Mouse (Mus musculus) bone marrow macrophage, adult 2 months (primary cell): ENCODE data around the gene Galm. TPM values are rescaled to one million over a fixed set of nuclear protein-coding genes. Genes with fewer than 3 reads are reported as not detected.

ENCODE experiments used
- H3K27ac ChIP-seq: 2 replicates; pipeline ENCODE4 v1.5.1; 2012; ENCODE audit warnings: low read depth, low read length; ENCODE audit not compliant: insufficient read depth
- H3K4me1 ChIP-seq: 2 replicates; pipeline ENCODE4 v1.6.1; 2012; ENCODE audit warnings: low read length; ENCODE audit not compliant: control insufficient read depth, insufficient read depth
- H3K4me3 ChIP-seq: 2 replicates; pipeline ENCODE4 v1.5.1; 2012; ENCODE audit warnings: mild to moderate bottlenecking, low read length, moderate library complexity; ENCODE audit not compliant: insufficient read depth
- CTCF ChIP-seq: IDR thresholded peaks from 2 replicates; pipeline ENCODE4 v1.5.1; 2012; ENCODE audit warnings: low read depth, mild to moderate bottlenecking, low read length, moderate library complexity
- POLR2A ChIP-seq: IDR thresholded peaks from 2 replicates; pipeline ENCODE4 v1.6.1; 2012; ENCODE audit warnings: mild to moderate bottlenecking, low read depth, low read length, borderline replicate concordance
- polyA plus RNA-seq: library from polyadenylated mRNA; stranded (reverse); fragments of >200 nt; gene quantifications from 2 replicates; pipeline ENCODE4 v1.2.4, GENCODE M21; 2012; ENCODE audit not compliant: missing spikeins, insufficient read depth, insufficient read length

Galm gene
- polyA plus RNA-seq, 1 experiment, result 18.2 TPM

DNA sequence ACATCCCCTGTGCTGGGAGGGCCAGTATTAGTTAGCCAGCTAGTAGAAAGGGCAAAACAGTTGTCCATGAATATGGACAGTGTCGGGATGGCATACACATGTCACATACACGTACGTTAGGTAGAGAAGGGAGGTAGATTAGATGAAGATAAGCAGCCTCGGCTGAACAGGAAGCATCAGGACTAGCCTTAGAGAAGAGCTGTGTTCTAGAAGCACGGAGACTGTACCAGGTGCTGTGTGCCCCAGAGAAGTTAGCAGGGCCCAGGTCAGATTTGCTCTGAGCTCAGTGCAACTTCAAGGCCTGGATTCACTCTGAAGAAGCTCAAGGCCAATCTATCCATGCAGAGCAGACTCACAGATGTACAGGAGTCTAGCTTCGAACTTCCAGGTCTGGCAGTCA lies 30.2 kb downstream of the Galm start:
- no peak overlapping the region for H3K27ac ChIP-seq
- no peak for TF ChIP-seq POLR2A
- no peak for TF ChIP-seq CTCF
- peaks cover 3% of the 10 kb centered on the region; the same call in 1 of the 2 replicates for H3K4me1 ChIP-seq
- H3K4me3 ChIP-seq, result no peak overlapping the region

DNA sequence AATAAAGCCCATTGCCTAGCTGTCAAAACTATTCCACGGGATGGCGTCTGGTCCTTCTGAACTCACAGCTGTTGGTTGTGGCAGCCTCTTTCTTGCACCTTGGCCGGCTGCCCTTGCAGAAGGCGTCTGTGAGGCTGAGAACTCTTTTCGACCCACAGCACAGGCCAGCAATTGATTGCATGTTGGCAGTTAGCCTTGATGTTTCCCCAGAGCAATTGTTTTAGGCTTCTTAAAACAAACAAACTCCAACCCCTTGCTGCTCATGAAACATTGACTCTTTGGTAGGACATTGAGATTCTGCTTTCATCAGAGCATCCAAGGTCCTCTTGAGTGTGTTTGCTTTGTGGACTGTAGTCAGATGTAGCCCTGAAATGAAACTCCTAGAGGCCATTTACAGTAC lies 33.2 kb downstream of the Galm start:
- no peak for TF ChIP-seq CTCF
- no peak for TF ChIP-seq POLR2A
- H3K4me1 ChIP-seq, result no peaks in the 10 kb centered on the region
- H3K4me3 ChIP-seq, result no peak overlapping the region
- no peak overlapping the region for H3K27ac ChIP-seq

- H3K4me1 ChIP-seq, result no peaks in the 10 kb centered on the region
- no peak overlapping the region for H3K27ac ChIP-seq
- no peak for TF ChIP-seq CTCF
- no peak for TF ChIP-seq POLR2A
- H3K4me3 ChIP-seq, result no peak overlapping the region
Measured at GRCm38 (mm10) chr17:80163991-80164390, 36.7 kb downstream of the Galm start.

DNA sequence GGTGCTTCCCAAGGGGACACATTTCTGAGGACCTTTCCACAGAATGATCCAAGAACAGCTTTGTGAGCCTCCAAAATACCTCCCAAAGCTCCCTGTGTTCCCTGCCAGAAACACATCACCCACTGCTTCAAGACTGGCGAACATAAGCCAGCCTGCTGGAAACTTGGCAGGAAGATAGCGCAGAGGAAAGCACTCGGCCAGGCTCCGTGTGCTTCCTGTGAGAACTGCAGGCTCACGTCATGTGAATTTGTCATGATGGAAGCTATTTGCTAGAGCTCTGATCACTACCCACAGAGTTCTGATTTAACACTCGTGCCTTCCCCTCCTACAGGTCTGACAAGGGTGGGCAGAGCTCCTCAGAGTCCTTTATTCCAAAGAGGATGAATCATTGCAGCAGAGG lies 38.5 kb downstream of the Galm start:
- no peak overlapping the region for H3K4me3 ChIP-seq
- TF ChIP-seq POLR2A, result no peak
- no peak for TF ChIP-seq CTCF
- no peaks in the 10 kb centered on the region for H3K4me1 ChIP-seq
- no peak overlapping the region for H3K27ac ChIP-seq

GRCm38 (mm10) chr17:80166346-80166745 lies 39.1 kb downstream of the Galm start:
- TF ChIP-seq POLR2A, result no peak
- TF ChIP-seq CTCF, result no peak
- Histone ChIP-seq H3K4me1 (no peaks in the 10 kb centered on the region), H3K4me3 (no peak overlapping the region), H3K27ac (no peak overlapping the region)

- H3K27ac ChIP-seq, result no peak overlapping the region
Measured at GRCm38 (mm10) chr17:80167436-80167835, 40.2 kb downstream of the Galm start.

GRCm38 (mm10) chr17:80167851-80168251 lies 40.6 kb downstream of the Galm start:
- TF ChIP-seq POLR2A, result no peak
- no peak for TF ChIP-seq CTCF
- no peak overlapping the region for H3K27ac ChIP-seq

More at GRCm38 (mm10) chr17:80167436-80167835, 40.2 kb downstream of the Galm start:
- TF ChIP-seq POLR2A (no peak), CTCF (no peak)
- no peak overlapping the region for H3K4me3 ChIP-seq
- peaks cover 5% of the 10 kb centered on the region for H3K4me1 ChIP-seq

GRCm38 (mm10) chr17:80168425-80169182 lies 41.3 kb downstream of the Galm start:
- Histone ChIP-seq H3K27ac (no peak overlapping the region), H3K4me3 (no peak overlapping the region), H3K4me1 (peaks cover 13% of the 10 kb centered on the region)
- TF ChIP-seq CTCF, result no peak
- no peak for TF ChIP-seq POLR2A

More at GRCm38 (mm10) chr17:80167851-80168251, 40.6 kb downstream of the Galm start:
- no peak overlapping the region for H3K4me3 ChIP-seq
- H3K4me1 ChIP-seq, result peaks cover 7% of the 10 kb centered on the region

DNA sequence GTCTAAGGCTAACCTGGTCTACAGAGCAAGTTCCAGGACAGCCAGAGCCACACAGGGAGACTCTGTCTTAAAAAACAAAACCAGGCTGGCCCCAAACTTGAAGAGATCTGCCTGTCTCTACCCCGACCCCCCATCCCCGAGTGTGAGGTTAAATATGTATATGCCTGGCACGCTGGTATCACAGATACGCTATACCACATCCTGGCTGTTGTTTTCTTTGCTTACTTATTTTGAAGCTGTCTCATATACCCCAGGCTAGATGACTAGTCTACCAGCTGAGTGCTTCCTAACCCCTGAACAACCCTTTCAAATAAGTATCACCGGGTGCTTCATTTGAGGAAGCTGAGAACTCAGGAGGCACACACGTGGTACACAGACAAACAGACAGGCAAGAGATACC lies 42.5 kb downstream of the Galm start:
- TF ChIP-seq POLR2A (no peak), CTCF (no peak)
- H3K4me3 ChIP-seq, result no peak overlapping the region
- peaks cover 20% of the 10 kb centered on the region for H3K4me1 ChIP-seq
- no peak overlapping the region for H3K27ac ChIP-seq

DNA sequence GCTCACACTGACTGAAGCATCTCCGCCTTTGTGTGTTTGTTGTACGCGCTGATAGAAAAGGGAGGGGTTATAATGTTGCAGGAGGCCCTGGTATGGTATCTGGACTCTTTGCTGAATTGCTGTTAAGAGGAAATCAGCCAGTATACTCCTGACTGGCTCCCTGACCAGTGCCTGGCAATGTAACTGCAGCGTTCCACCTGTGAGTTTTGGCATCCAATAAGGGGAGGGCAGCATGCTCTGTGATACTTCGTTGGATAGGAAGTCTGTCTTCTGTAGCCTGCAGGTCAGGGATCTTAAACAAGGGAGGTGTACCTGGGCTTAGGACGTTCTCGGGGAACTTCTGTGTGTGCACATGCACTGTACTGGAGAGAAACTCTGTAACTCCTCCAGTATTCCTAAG lies 43.7 kb downstream of the Galm start:
- no peak overlapping the region for H3K4me3 ChIP-seq
- no peak overlapping the region for H3K27ac ChIP-seq
- H3K4me1 ChIP-seq, result peaks cover 24% of the 10 kb centered on the region
- no peak for TF ChIP-seq CTCF

DNA sequence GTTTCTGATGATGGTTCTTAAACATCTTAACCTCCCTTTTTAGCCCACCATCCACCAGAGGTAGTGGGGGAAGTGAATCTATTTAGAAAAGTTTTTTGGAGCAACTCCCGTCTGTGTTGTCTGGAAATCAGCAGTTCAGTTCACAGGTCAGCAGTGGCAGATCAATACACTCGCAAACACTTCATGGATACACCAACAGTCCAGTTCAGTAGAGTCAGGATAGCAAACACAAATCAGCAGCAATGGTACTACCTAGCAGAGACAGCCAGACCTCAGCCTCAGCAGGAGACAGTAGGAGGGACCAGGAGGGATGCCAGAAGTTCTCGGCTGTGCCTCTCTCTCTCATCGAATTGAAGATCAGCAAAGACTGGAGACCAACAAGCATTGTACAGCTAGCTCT lies 44.7 kb downstream of the Galm start:
- Histone ChIP-seq H3K4me1 (peaks cover 24% of the 10 kb centered on the region), H3K4me3 (no peak overlapping the region), H3K27ac (no peak overlapping the region)
- no peak for TF ChIP-seq CTCF
